Mouse (Mus musculus): ENCODE measurements at regions not wholly inside any gene's neighbourhood (a gene's known extent, or its start where the extent isn't known, plus 50 kb on each side); places are given as distances from the start of the nearest gene placed in this dataset.

DNA sequence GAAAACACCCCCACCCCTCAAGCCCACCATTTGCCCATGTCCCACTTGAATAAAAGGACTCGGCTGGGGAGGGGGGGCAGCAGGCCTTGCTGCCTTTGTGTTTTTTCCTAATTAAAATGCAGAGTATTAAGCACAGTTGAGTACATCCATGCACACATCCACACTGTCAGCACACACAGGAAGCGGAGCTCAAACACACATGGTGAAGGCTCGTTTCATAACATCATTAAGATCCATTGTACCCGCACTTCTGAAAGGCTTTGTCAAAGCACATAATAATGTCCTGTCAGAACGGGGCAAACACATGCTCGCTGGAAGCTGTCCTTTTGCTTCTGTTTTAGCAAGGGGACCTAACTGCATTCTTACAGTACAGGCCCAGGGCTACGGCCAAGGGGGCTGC is 75.3 kb upstream of the Arhgap21 start:
- DNase-seq: peak; percentile 15

DNA sequence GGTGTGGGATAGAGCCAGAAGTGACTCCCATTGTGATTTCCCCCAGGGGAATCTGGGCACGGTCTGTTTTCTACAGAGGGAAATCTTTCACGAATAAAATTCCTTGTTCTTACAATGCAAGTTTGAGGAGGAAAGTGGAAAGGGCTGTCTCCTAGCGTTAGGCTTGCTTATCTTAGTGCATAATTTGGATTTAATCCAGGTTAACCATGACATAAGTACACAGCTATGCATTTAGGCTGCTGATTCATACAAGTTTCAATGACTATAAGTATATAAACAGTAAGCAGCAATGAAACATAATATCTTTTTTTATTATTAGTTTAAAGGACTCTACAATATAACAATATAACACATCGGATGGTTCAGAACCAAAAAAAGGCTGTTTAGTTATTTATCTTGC is 74.6 kb upstream of the Arhgap21 start:
- DNase-seq: no peak

GRCm38 (mm10) chr2:21037607-21038006 is 68.9 kb upstream of the Arhgap21 start:
- DNase-seq: no peak

DNA sequence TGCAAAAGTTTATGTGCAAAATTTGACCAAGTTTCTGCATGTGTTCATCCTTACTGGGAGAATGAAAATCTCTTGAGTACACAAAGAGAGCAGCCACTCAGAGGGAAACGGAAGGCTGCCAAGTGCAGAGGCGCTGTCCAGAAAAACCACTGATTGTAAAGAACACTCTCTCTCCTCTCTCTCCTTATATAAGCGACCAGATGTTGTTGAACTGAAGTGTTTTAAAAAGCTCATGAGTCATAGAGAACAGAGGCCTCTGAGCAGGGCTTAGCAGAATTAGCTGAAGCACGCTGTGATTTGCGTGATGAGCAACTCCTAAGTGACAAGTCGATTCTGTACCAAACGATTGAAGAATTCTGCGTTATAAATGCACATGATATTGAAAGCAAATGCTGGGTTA is 68.5 kb upstream of the Arhgap21 start:
- peak; percentile 62 for DNase-seq

DNA sequence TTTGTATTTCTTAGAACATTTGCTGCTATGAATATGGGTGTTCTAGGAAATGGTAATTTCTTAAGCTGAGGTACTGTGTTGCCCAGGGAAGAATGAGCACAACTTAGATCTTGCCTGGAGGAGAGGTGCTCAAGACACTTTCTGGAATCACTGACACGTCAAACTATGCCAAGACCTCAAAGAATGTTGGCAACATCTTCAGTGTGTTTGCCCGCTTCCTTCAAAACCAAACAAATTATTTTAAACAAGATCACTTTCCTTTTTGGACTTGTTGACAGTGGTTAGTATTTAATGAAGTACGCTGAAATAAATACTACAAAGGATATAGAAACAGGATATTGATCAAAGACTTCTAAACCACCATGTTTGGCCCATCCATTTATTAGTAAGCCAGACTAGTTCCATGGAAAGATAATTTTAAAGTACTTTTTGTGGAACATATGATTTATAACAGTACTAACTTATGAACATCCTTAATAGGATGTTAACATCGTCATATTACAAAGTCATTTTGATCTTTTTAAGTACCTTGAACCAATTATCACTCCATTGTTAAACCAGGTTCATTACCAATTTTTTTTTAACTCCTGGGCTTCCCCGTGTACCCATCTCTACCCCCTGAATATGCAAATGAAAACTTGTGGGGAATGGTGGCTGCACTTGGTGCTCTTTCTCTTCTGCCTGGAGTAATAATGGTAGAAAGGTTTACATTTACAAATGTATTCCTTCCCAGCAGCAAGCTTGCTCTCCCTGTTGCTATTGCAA is 67.4 kb upstream of the Arhgap21 start:
- DNase-seq: no peak

- DNase-seq: no peak
Measured at GRCm38 (mm10) chr2:21034651-21035050, 66.0 kb upstream of the Arhgap21 start.

DNA sequence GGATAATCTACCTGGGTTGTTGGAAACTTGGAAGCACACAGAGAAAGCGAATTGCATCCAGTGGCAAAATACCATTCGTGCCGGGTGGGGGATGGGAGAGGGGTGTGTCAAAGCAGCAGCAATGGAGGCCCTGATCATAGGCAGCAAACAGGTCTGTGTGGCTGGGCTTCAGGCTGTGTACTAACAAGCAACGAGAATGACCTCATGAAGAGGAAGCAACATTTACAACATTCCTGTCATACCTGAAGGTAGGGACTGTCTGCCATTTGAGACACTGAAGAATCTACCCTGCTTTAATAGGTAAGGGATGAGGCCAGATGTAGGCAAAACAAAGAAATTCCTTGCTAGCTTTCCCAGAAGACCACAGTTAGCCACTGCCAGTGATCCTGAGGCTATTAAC is 62.0 kb upstream of the Arhgap21 start:
- no peak for DNase-seq

- DNase-seq: no peak
Measured at GRCm38 (mm10) chr2:21029391-21030010, 60.8 kb upstream of the Arhgap21 start.

GRCm38 (mm10) chr2:21028605-21029004 is 59.9 kb upstream of the Arhgap21 start:
- peak; percentile 68 for DNase-seq

DNA sequence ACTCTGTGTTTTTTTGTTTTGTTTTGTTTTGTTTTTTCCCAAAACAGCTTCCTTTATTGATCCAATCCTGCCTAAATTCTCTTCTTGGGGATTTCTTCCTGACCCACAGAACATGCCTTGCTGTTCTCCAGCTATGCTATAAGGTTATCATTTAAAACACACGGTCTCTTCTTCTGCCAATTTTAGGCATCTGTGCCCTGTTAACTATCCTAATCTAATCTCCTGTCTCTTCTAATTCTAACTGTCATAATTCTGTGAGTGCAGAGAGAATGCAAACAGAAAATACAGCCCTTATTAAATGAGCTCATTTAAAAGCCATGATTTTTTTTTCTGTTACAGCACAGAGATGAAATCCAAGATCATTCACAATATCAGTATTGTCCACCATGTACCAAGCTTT is 49.9 kb upstream of the Arhgap21 start:
- no peak for DNase-seq
